Mouse (Mus musculus) liver, embryonic 11.5 days (tissue): ENCODE measurements around the gene Tmem232. TPM values are rescaled to one million over a fixed set of nuclear protein-coding genes. Genes with fewer than 3 reads are reported as not detected.

ENCODE experiments used
- ATAC-seq: fragments of 200-750 bp; cut with Nextera tagmentation; replicated peaks from 2 replicates; pipeline ENCODE4 v1.8.0; 2017; ENCODE audit warnings: moderate number of reproducible peaks, mild to moderate bottlenecking, moderate TSS enrichment, moderate library complexity; ENCODE audit not compliant: low FRiP score
- DNase-seq: peaks from one replicate; pipeline ENCODE4 v3.0.0-alpha.2; 2017; ENCODE audit warnings: low spot score
- H3K27ac ChIP-seq: fragments of 300-500 bp; sonication (generic); 2 replicates; pipeline ENCODE4 v1.5.1; 2014; ENCODE audit warnings: mild to moderate bottlenecking, low read depth, low read length, control low read depth
- H3K27me3 ChIP-seq: fragments of 300-500 bp; sonication (generic); replicated peaks from 2 replicates; pipeline ENCODE4 v1.6.1; 2014; ENCODE audit warnings: low read length, mixed read lengths; ENCODE audit not compliant: control insufficient read depth, insufficient read depth
- H3K36me3 ChIP-seq: fragments of 300-500 bp; sonication (generic); 2 replicates; pipeline ENCODE4 v1.6.1; 2014; ENCODE audit warnings: mild to moderate bottlenecking, low read length, moderate library complexity, mixed read lengths; ENCODE audit not compliant: control insufficient read depth, insufficient read depth
- H3K4me1 ChIP-seq: fragments of 300-500 bp; sonication (generic); replicated peaks from 2 replicates; pipeline ENCODE4 v1.6.1; 2014; ENCODE audit warnings: low read length, mixed read lengths; ENCODE audit not compliant: control insufficient read depth, insufficient read depth
- H3K4me2 ChIP-seq: fragments of 300-500 bp; sonication (generic); 2 replicates; pipeline ENCODE4 v1.6.1; 2014; ENCODE audit warnings: mild to moderate bottlenecking, control low read depth, moderate library complexity
- H3K4me3 ChIP-seq: fragments of 300-500 bp; sonication (generic); 2 replicates; pipeline ENCODE4 v1.5.1; 2014; ENCODE audit warnings: low read depth, low read length, control low read depth
- H3K9ac ChIP-seq: fragments of 300-500 bp; sonication (generic); 2 replicates; pipeline ENCODE4 v1.6.1; 2014; ENCODE audit warnings: low read depth, low read length, control low read depth
- H3K9me3 ChIP-seq: fragments of 300-500 bp; sonication (generic); 2 replicates; pipeline ENCODE4 v1.6.1; 2016; ENCODE audit warnings: low read length, inconsistent platforms, mixed read lengths; ENCODE audit not compliant: control insufficient read depth
- WGBS: fragments of 180-500 bp; shearing (Covaris S2); extraction: QIAGEN DNeasy Blood & Tissue Kit; methylation state at CpG from one replicate; pipeline ENCODE4 v1.1.7; 2014; 5-methylcytosine and 5-hydroxymethylcytosine counted together
- polyA plus RNA-seq: library from polyadenylated mRNA; unstranded; fragments of >200 nt; fragmentation: Nextera tagmentation; extraction: Ambion mirVana; gene quantifications from 2 replicates; pipeline ENCODE4 v1.2.1, GENCODE M21; 2014

Gene Tmem232
- polyA plus RNA-seq, 1 experiment from 2014 or later: not detected

DNA sequence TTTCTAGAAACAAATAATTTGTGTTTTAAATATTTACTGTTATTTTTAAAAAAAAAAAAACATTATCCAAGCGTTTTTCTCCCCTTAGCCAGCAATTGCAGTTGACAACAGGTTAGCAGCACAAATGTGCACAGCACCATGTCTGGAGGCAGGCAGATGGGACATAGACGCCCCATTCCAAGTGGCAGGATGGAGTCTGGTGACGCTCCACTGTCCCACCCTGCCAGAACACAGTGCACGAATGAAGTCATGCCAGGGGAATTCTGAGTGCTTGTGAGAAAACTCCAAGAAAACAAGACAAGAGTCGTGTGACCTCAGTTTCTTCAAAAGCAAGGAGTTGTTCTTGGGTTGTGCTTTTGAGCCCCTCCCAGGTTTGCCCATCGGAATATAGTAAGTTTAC, 22.8 kb upstream of the Tmem232 start:
- ATAC-seq (no peak), DNase-seq (no peak)
- 57% methylated on average over 6 of the region's 6 CpGs for WGBS
- no peak overlapping the region for H3K27ac ChIP-seq
- H3K36me3 ChIP-seq: no peaks in the 10 kb centered on the region
- H3K4me2 ChIP-seq: no peak overlapping the region
- no peaks in the 10 kb centered on the region for H3K27me3 ChIP-seq
- no peaks in the 10 kb centered on the region for H3K4me1 ChIP-seq
- H3K9me3 ChIP-seq: no peaks in the 10 kb centered on the region
- H3K4me3 ChIP-seq: no peak overlapping the region
- H3K9ac ChIP-seq: no peak overlapping the region

- Histone ChIP-seq H3K9me3 (no peaks in the 10 kb centered on the region), H3K36me3 (no peaks in the 10 kb centered on the region), H3K9ac (no peak overlapping the region), H3K27ac (no peak overlapping the region), H3K27me3 (no peaks in the 10 kb centered on the region), H3K4me2 (no peak overlapping the region), H3K4me3 (no peak overlapping the region), H3K4me1 (no peaks in the 10 kb centered on the region; the same call in 1 of the 2 replicates)
- ATAC-seq (no peak), DNase-seq (no peak)
- 3% methylated on average over 5 of the region's 5 CpGs for WGBS
These were observed 22.2 kb upstream of the Tmem232 start for GRCm38 (mm10) chr17:65562761-65563160.

DNA sequence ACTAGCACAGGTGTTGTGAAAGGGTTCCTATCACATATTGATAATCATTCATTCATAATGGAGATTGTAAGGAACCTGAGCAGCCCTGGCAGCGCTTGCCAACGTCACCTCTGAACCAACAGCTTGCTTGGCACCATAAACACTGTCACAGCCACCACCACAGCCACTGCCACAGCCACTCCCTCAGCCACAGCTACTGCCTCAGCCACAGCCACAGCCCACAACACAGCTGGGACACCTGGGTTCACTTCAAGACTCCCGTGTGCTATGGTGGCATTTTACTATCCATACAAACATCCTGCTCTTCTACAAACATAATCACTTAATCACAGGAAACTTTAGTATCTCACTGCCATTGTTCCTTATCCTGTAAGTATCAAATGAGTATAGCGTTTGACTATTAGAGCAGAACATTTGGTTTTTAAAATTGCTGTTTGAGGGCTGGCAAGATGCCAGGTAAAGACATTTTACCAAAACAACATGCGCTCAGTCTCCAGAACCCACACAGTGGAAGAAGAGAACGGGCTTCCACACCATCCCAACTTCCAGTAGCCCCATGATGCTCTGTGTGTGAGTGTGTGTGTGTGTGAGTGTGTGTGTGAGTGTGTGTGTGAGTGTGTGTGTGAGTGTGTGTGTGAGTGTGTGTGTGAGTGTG, 20.9 kb upstream of the Tmem232 start:
- Histone ChIP-seq H3K36me3 (no peaks in the 10 kb centered on the region), H3K9ac (no peak overlapping the region), H3K27me3 (no peaks in the 10 kb centered on the region), H3K4me2 (no peak overlapping the region), H3K4me3 (no peak overlapping the region), H3K9me3 (no peaks in the 10 kb centered on the region), H3K27ac (no peak overlapping the region), H3K4me1 (peaks cover 5% of the 10 kb centered on the region)
- ATAC-seq (no peak), DNase-seq (no peak)
- 84% methylated on average over 6 of the region's 6 CpGs for WGBS

DNA sequence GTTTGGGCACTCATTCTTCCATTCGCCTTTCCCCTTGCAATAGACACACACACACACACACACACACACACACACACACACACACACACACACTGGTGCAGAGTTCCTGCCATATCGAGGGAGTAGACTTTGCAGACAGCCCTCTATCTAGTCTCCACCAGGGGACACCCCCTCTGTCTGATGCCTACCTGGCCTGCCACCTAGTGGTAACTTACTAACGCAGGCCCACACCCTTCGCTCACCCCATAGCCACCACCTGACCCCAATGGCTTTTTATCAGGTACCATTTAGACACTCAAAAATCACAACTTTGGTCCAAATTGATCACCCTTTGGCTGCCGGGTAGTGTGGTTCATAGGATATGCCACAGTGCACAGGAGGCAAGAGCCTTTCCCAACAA, 18.7 kb upstream of the Tmem232 start:
- 35% methylated on average over 5 of the region's 5 CpGs for WGBS
- no peak overlapping the region for H3K27ac ChIP-seq
- no peaks in the 10 kb centered on the region for H3K9me3 ChIP-seq
- H3K4me3 ChIP-seq: no peak overlapping the region
- H3K4me1 ChIP-seq: peaks cover 5% of the 10 kb centered on the region
- no peaks in the 10 kb centered on the region for H3K36me3 ChIP-seq
- peak; percentile 67 for ATAC-seq
- H3K9ac ChIP-seq: no peak overlapping the region
- no peak for DNase-seq
- no peak overlapping the region for H3K4me2 ChIP-seq
- H3K27me3 ChIP-seq: no peaks in the 10 kb centered on the region

DNA sequence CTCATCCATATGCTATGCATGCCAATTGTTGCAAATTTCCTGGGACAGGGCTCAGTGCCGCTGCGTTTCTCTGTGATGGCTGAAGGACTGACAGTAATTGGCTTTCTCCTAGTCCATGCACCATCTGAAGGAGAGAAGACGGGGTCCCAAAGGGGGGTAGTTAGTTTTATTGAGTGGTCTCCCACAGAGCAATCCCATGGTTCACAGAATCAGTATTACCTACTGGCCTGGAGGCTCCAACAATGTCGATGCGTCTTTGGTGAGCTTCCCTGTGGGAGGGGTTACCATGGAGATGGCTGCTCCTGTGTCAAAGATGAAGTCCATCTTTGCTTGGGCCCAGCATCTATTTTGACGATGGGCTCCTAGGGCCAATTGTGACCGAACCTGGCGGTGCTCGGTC, 18.2 kb upstream of the Tmem232 start:
- 54% methylated on average over 9 of the region's 9 CpGs for WGBS
- no peak overlapping the region for H3K4me3 ChIP-seq
- H3K27ac ChIP-seq: no peak overlapping the region
- 0 out of 2 replicates have a peak overlapping the region, but pooled peaks have one; percentile 2 for H3K4me2 ChIP-seq
- no peaks in the 10 kb centered on the region for H3K27me3 ChIP-seq
- peaks cover 5% of the 10 kb centered on the region for H3K4me1 ChIP-seq
- no peak for DNase-seq
- no peaks in the 10 kb centered on the region for H3K9me3 ChIP-seq
- H3K36me3 ChIP-seq: no peaks in the 10 kb centered on the region
- no peak for ATAC-seq
- no peak overlapping the region for H3K9ac ChIP-seq

DNA sequence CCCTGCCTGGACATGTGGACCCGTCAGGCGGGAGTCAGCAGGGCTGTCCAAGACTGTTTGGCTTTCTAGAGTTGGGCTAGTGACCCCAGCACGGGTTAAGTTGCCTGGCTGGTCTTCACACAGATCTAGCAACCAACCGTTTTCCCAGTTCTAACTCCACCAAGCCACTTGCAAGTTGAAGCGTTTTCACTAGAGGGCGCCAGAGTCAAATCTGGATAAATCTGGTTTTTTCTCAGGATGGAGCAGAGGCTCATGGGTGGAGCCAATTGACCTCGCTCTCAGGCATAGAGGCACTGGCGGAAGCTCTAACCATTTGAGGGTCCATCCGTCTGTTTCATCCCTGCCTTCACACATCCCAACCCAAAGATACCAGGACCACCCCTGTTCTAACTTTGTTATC, 17.6 kb upstream of the Tmem232 start:
- ATAC-seq (no peak; the same call in 1 of the 2 replicates), DNase-seq (no peak)
- Histone ChIP-seq H3K9ac (no peak overlapping the region), H3K4me2 (0 out of 2 replicates have a peak overlapping the region, but pooled peaks have one; percentile 2), H3K36me3 (no peaks in the 10 kb centered on the region), H3K4me3 (no peak overlapping the region), H3K27ac (no peak overlapping the region), H3K9me3 (no peaks in the 10 kb centered on the region), H3K27me3 (no peaks in the 10 kb centered on the region), H3K4me1 (peaks cover 5% of the 10 kb centered on the region)
- 29% methylated on average over 9 of the region's 9 CpGs for WGBS

- Histone ChIP-seq H3K36me3 (no peaks in the 10 kb centered on the region), H3K27ac (no peak overlapping the region), H3K4me1 (peaks cover 5% of the 10 kb centered on the region), H3K4me3 (no peak overlapping the region), H3K4me2 (peak overlapping the region; percentile 48), H3K27me3 (no peaks in the 10 kb centered on the region), H3K9ac (no peak overlapping the region), H3K9me3 (no peaks in the 10 kb centered on the region)
- WGBS: 40% methylated on average over 6 of the region's 6 CpGs
- ATAC-seq (peak; percentile 86), DNase-seq (no peak)
These were observed 16.6 kb upstream of the Tmem232 start for GRCm38 (mm10) chr17:65557212-65557611.

- Histone ChIP-seq H3K9ac (no peak overlapping the region), H3K27me3 (no peaks in the 10 kb centered on the region), H3K4me2 (peak overlapping the region; percentile 48), H3K36me3 (no peaks in the 10 kb centered on the region), H3K27ac (no peak overlapping the region), H3K9me3 (no peaks in the 10 kb centered on the region), H3K4me1 (peaks cover 5% of the 10 kb centered on the region), H3K4me3 (no peak overlapping the region)
- WGBS: 50% methylated on average over 10 of the region's 10 CpGs
- ATAC-seq (peak; percentile 63), DNase-seq (no peak)
These were observed 16.2 kb upstream of the Tmem232 start for GRCm38 (mm10) chr17:65556798-65557197.

GRCm38 (mm10) chr17:65552426-65552997, 11.9 kb upstream of the Tmem232 start:
- Histone ChIP-seq H3K36me3 (no peaks in the 10 kb centered on the region), H3K9me3 (no peaks in the 10 kb centered on the region), H3K4me3 (no peak overlapping the region), H3K9ac (no peak overlapping the region), H3K4me2 (no peak overlapping the region), H3K27me3 (no peaks in the 10 kb centered on the region), H3K27ac (no peak overlapping the region), H3K4me1 (peaks cover 5% of the 10 kb centered on the region; the same call in 1 of the 2 replicates)
- ATAC-seq (no peak), DNase-seq (no peak)
- WGBS: 81% methylated on average over 12 of the region's 12 CpGs
